Mouse (Mus musculus): Measurements from ENCODE around the gene Nbas.

Gene Nbas

DNA sequence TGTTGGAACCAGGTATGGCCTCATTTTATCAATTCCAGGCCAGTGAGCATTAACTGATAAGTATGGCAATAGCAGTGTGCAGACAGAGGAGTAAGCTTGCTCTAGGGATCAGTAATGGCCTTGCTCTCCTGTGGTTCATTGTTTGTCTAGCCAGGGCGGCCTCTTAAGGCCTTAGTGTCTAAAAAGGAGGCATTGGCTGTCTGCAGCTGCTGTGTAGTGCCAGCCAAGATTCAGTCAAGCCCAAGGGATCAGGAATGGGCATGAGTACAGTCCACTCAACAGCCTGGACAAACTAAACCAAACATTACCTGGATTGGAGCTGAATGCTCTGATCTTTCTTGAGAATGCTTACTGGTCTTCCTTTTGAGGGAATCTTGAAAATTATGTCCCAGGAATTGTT lies 120.7 kb downstream of the Nbas start:
- no peak for DNase-seq (ENCODE audit: low read depth, low spot score)

DNA sequence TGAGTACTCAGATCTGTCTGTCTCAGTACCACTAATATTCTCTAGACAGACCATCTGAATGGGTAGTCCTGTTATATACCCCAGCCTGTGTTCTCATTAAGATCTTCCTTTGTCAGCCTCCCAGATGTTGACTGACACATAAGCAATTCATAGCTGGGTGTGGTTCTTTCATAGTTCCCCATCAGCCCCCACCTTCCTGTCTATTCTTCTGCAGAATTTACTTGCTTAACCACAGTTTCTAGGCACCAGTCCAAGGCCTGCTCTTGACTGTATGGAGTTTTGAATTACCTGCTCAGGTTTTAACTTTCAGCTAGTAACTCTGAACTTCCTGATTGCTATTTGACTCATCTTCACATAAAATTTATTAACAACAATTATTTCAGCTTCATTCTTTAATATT lies 141.3 kb downstream of the Nbas start:
- DNase-seq (ENCODE audit: low read depth, low spot score), result no peak

DNA sequence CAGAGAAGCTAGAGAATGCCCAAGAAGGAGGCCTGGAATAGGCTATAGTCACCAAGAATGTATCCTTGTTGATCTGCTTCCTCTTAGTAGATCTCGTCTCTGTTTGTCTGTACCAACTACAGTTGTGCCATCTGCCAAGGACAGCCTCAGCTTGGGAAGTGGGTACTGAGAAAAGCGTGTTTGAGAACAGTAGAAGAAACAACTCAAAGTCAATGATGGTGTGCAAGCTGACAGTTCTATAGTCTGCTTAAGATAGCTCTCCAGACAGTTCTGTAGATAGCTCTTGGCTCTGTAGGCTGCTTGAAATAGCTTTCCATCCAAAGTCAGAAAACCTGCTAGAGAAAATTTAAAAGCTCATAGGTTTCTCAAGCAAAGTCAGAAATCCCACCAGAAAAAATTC lies 149.7 kb downstream of the Nbas start:
- DNase-seq (ENCODE audit: low read depth, low spot score), result no peak

DNA sequence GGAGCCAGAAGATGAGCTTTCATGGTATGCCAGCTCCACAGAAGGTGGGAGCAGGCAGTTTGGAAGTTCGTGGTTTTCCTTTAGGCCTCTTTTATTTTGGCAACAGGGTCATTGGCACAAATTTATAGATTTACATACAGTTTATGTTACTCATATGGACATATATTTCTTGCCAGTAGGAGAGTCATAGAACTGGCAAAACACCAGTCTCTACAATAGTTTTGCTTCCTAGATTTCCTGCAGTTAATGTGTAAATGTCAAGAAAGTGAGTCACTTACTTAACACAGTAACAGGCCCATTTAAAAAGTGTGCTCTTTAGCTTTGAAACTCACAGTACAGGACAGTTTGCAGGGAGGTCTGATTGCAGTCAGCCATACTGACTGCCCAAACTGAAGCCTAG lies 161.3 kb downstream of the Nbas start:
- DNase-seq (ENCODE audit: low read depth, low spot score), result no peak

DNA sequence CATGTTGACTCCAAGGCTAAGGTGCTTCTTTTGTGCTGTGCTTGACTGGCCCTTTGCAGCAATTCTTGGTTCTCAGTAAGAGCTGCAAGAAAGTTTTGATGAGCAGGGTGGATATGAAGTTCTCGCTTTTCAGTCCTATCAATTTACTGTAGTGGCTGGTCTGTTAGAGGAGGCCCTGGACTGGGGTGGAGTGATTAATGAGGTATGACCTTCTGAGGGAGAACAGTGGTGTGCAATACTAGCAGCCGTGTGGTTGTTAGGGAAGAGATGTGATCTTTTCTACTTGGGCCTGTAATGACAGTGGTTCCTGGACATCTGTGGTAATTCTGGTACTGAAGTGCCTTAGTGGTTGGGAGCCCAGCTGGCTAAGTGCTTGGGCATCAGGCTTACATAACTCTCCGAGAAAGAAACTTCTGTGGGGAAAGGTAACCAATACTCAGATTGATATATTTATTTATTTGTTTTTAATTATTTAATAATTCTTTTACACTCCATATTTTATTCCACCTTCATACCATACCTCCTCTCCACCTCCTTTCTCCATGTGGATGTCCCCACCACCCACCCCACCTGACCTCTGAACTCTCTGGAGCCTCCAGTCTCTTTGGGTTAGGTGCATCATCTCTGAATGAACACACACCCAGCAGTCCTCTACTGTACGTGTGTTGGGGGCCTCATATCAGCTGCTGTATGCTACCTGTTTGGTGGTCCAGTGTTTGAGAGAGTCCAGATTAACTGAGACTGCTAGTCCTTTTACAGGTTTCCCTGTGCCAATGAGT lies 175.9 kb downstream of the Nbas start:
- no peak for DNase-seq (ENCODE audit: low read depth, low spot score)

DNA sequence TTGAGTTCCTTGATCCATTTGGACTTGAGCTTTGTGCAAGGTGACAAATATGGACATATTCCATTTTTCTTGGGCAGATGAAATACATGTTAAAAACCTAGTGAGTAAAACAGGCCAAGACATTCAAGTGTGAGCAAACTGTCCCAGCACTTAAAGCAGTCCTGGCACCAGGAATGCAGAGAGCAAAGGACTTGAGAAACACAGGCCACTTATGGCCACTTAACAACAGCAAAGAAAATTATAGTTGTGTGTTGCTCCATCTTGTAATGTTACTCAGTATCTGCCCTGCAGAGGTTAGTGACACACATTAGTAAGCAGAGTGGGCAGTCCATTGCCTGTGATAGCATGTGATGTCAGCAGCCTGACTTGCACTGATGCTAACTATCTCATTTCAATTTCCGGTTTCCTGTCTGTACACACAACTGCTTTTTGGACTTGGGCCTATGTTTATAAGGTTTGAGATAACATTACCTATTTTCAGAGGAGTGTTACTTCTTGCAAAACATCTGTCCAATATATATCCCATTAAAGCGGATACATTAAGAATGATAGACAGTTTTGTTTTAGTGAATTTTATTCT lies 176.6 kb downstream of the Nbas start:
- DNase-seq (ENCODE audit: low read depth, low spot score), result no peak

DNA sequence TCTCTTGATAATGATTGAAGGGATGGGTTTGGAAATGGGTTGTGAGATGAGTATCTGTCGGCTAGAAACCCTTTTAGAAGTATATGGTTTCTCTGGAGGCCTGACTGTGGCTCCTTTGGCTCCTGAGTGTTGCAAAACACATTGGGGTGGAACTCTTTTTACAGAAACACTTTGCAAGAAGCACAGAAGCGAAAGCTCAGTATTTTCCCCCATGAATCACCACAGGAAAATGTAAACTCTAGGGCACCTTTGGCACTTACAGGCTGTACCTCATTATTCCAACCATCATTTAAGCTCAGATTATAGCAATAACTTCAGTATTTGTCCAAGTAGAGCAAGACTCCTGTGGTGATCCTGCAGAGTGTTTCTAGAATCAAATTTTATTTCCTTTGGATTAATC lies 180.0 kb downstream of the Nbas start:
- DNase-seq (ENCODE audit: low read depth, low spot score), result no peak

DNA sequence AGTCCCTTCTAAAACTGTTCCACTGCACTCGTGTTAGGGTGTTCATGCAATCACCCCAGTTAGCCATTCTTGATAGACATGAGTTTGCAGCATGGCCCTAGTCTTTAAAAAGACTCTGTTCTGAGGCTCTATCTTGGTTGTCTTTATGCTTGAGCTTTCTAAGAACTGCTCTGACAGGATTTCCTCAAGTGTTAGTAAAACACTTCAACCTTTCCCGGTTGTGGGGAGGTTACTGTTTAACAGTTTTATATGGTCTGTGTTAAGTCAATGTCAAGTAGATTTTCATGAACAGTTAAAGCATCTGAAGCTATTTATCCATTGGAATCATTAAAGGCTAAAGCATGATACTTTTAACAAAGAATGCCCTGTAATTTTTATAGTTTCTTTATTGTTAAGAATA lies 183.1 kb downstream of the Nbas start:
- DNase-seq (ENCODE audit: low read depth, low spot score), result no peak

DNA sequence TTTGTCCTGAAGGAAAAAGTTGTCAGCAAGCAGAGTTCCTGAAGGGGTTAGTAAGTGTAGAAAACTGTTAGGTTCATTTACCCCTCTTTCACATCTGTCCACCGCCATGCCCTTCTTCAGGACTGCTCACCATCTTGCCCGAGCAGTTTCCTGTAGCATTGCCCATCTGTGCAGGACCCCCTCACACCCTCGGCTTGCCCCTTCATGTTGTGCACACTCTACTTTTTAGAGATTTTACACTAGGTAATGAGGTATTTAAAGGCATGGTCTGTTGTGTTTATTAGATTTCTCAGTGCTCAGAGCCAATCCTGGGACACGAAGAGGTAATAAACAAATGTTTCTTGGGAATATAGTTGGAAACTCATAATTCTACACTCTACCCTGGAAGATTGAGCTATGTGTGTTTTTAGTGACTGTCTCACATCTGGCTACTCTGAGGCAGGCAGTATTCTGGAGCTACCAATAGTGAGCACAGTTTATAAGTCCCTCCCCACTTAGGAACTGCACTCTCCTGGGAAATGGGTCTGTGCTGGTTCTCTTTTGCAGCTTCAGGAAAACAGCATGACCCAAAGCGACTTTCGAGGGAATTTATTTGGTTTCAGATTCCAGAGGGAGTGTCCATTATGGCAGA lies 191.4 kb downstream of the Nbas start:
- DNase-seq (ENCODE audit: low read depth, low spot score), result no peak

DNA sequence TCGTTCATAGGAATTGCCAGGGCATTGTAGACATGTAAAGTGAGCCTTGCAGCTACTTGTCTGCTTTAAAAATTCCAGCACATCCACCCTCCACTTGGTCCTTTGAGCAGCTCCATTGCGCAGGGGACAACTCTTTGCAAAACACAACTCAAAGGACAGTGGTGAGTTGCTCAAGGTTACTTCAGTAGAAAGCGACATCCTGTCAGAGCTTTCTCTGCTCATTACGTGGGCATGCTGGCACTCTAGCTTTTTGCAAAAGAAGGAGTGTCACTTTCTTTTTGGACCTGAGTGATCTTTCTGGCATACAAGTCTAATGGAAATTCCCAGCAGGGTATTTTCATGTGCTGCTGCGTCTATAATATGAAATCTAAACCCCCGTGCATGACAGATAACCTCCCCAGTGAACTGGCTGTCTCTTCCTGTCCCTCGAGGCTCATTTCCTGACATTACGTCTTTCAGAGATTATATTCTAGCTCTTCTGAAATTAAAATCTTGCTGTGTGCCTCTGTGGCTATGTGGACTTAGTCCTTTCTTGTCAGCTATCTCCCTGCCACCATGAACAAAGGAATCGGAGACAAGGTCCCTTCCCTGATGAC lies 192.7 kb downstream of the Nbas start:
- no peak for DNase-seq (ENCODE audit: low read depth, low spot score)

DNA sequence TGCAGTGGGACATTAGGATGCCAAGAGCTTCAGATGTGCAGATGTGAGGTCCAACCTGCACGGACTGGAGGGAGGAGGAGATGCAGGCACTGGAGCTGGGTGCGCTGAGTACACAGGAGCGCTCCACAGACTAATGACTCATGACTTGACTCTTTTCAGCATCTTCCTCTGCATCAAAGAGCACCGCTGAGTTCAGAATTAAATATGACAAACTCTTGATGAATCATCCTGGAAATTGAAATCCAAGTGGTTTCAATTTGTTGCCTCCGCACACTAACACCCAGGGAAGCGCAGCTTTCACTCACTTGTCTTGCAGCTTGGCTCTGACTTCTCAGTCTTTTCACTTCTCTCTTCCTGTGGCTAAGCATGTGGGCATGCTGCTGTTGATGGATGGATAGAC lies 193.5 kb downstream of the Nbas start:
- no peak for DNase-seq (ENCODE audit: low read depth, low spot score)

DNA sequence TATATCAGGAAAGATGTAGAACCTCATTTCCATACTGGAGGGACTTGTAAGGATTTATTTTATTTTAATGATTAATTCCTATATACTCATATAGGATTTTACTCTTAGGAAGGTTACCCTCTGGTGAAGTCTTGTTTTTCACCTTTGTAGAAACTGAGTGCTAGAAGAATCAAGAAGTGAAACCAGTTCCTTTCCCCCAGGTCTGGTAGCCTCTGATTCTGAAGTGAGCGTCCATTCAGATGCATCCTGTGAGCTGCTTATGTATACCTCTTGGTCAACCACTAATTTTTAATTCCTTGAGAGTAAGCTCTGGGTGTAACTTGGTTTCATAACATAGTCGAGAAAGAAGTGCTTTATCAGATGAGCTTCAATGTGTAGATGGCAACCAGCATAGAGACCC lies 196.6 kb downstream of the Nbas start:
- no peak for DNase-seq (ENCODE audit: low read depth, low spot score)

DNA sequence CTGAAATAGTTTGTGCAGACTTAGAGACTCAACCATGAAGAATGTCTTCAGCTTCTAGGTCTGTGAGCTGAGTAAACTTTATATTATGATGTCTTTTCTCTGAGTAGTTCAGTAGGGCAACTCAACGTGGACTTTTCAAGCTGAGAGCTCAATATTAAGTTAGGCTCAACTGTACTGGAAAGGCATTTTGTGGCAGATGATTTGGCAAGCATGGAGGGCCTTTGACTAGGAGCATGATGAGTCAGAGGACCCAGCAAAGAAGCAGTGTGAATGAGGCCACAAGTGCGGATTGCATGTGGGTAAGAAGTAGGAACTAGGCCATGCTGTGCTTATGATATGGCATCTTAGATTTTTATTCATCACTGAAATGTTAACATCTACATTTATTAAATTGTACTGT lies 205.9 kb downstream of the Nbas start:
- no peak for DNase-seq (ENCODE audit: low read depth, low spot score)

DNA sequence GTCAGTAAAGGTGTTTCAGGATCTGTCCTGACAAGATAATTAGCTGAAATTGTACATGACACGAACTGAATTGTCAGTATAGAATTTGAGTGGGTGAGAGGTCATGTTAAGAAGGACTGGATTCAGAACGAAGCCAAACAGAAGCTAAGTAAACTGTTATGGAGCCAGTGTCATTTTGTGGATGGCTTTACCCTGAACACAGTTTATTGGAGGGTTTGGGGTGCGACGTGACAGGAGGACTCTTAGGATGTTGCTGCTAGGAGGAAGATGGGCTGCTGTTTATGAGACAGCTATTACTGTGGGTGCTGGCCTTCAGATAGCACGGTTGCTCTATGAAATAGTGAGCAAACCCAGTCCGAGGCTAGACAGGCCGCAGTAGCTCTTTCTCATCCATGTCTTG lies 210.2 kb downstream of the Nbas start:
- no peak for DNase-seq (ENCODE audit: low read depth, low spot score)

DNA sequence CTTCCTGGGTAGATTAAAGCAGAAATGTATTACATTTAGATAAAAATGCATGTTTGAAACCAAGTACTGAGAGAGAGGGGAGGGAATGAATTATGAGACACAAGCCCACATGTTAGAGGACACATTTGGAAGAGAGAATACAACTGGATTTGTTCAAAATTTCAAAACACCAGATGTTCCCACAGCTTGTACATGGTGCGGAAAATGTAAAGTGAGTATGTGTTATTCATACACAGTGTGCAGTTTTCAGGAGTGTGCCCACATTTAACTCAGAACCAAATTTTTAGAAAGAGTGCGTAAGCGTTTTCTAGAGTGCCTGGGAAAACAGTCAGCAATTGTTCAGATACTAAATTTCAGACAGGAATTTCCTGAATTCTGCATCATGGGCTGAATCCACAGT lies 217.3 kb downstream of the Nbas start:
- DNase-seq (ENCODE audit: low read depth, low spot score), result no peak

DNA sequence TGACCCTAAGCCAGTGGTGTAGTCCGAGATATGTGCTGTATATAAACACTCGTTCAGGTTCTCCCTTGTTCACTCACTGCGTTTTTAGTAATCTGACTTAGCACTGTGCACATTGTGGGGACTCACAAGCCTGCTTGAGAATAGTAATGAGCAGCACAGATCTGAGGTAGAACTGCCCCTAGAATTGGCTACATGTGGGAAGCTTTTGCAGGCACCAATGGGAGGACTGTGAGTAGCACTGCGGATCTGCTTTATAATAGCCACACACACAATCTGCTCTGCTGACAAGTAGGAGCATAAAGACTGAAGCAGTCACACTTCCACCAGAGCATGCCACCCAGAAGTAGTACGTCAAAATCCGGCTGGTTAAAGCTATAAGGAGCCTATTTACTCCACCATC lies 228.3 kb downstream of the Nbas start:
- DNase-seq (ENCODE audit: low read depth, low spot score), result no peak

DNA sequence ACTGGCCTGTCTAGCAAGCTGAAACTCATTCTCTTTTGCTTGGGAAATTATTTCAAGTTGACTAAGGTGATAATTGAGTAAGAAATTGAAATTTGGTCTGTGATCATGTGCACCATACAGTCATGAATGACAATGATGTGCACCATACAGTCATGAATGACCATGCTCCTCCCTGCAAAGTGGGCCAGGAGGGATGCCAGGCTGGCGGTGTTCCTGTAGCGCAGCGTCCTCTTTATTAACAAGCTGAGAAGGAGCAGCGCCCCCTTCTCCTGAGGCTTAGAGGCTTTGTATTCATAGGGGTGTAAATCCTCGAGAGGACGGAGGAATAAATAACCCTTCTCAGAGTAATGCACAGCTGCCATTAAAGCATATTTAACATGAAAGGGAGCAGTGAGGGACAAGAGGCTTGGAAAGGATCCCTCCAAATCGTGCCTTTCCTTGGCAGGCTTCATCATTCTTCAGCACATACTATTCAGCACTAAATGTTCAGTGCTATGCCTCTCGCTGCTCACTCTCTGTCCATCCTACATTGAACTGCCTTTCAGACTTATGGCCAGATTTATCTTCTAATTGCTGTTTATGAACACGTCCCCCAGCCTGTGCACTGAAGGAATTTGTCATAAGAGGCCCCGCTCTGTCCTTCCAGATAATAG lies 230.4 kb downstream of the Nbas start:
- DNase-seq (ENCODE audit: low read depth, low spot score), result no peak

DNA sequence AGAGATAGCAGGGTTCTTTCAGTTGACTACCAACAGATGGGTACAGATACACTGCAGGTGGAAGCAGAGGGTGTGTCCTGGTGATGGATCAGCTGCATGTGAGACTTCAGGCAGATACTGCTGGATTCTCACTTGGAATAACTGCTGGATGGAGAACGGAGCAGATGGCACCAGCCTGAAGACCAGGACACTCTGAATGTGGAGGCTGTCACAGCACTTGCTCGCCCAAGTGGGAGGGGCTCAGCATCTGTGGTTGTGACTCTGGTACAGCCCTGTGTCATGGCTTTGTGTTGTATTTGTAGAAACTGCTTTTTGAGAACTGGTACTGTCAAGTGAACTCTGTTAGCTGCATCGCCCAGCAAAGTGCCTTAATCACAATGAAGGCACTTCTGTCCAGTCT lies 231.3 kb downstream of the Nbas start:
- DNase-seq (ENCODE audit: low read depth, low spot score), result no peak

DNA sequence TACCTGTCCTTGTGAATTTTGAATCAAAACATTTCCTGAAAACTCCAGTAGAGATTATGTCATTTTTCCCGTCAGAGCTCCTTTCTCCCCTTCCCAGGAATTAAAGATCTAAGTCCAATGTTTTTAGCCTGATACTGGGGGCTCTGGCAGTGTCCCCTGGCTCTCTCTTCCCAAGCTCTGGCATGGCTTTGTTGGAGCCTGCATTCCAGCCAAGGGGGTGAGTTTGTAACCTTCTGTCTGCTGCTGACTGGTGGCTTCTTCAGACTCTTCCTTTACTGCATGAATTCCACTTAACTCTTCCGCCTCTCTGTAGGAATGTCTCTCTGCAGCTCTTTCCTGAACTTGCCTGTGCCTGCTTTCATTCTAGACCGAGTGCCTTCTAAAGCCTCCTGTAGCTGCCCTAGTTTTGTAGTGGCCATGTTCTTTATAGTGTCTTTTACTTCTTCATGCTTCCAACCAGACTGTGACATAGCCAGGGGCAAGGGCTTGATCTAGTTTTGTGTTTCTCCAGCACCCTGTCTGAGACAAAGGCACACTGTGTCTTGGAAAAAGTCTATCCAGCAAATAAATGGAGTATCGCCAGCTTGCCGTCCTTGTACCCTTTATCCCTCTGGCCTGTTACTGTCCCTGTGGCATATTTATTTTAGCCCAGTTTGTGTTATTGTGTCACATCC lies 236.0 kb downstream of the Nbas start:
- no peak for DNase-seq (ENCODE audit: low read depth, low spot score)

DNA sequence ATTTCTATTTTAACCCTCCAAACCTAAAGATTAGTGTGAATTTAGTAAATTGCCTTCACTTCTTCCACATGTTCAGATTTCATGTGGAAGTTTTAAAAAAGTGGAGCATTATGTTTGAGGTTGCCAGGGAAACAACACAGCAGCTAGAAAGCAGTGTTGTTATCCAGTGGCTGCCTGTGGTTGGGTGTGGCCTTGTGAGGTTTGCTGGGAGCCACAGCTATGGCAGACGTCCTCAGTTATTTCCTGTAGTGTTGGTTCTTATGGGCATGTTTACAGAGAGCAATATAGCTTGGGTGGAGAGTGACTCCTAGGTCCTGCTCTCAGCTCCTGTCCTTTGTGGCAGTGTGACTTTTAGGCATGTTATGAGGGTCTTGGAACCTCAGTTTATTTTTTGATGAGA lies 249.1 kb downstream of the Nbas start:
- DNase-seq (ENCODE audit: low read depth, low spot score), result no peak

DNA sequence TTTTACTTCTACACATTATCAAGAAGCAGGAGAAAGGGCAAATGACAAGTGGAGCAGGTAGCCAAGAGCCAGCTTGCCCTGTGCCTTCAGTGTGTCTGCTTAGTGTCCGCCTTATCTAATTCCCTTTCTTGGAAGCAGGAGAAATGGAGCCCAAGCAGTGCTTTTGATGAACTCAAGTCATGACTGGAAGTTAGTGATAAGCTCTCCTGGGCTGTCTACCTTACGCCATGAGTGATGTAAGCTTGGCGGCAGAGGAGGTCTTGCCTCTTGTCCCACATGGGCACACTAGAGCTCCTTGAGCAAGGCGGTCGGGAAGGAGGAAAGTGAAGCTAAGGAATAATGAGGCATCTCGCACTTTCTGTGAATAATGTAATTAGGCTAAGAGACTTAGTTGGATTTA lies 250.5 kb downstream of the Nbas start:
- DNase-seq (ENCODE audit: low read depth, low spot score), result no peak
